Mouse (Mus musculus) gastrocnemius, adult 18-20 months (tissue): ENCODE measurements at regions not wholly inside any gene's neighbourhood (a gene's known extent, or its start where the extent isn't known, plus 50 kb on each side); places are given as distances from the start of the nearest gene placed in this dataset. TPM values are rescaled to one million over a fixed set of nuclear protein-coding genes. Genes with fewer than 3 reads are reported as not detected.

Experiments
- DNase-seq: peaks from one replicate; pipeline ENCODE4 v3.0.0; 2021; ENCODE audit warnings: low spot score
- microRNA-seq: library from miRNA; unstranded; fragments of <30 nt; microRNA quantifications from one replicate; pipeline ENCODE4 v1.2.0, GENCODE M21; 2021

DNA sequence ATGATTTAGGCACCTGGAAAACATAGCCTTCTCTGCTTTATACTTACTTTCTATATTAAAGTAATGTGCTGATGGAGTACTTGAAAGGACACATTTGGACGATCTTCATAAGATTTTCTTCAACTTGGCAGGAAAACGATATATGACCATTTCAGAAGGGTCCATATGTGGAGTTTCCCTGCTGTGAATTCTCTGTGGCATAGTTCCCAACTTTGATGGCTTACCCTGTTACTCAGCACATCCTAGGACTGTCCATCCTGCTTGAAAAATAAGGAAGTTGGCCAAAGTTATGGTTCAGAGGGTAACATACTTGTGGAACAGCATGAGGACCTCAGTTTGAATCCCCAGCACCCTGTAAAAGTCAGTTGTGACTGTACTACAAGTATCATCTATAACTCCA is 109.2 kb upstream of the Pbx1 start:
- DNase-seq = no peak

DNA sequence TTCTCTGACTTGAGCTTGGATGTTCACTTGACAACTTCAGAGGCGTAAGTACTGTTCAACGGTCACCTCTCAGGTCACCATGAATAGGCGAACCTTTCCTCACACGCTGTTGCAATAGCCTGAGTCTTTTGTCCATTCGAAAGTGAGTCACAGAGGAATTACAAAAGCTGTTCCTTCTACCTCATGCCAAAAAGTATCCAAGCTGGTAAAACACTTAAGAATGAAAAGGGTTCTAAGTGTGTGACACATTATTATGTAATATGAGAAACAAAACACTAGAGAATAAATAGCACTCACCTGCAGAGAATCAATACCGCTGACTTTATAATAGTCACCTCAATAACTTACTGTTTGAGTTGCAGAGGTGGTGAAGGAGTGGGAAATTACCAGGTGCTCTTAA is 86.0 kb upstream of the Pbx1 start:
- DNase-seq = no peak

DNA sequence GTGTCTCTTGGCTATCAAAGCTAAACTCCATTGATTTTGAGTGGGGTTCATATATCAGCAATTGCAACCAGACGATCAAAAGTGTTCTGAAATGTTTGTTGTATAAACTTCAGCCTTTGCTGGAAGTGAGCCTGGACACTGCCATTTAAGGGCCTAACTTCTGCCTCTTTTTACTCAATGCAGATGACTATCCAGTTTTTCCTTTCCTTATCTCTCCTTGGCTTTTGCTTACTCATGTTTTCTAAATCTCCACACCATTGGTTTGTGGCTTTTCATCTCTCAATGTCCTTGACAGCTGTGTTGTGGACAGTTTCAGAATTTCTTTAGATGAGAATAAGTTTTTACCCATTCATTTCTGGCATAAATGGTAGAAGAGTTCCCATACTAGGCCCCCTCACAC is 74.3 kb upstream of the Pbx1 start:
- DNase-seq = no peak

DNA sequence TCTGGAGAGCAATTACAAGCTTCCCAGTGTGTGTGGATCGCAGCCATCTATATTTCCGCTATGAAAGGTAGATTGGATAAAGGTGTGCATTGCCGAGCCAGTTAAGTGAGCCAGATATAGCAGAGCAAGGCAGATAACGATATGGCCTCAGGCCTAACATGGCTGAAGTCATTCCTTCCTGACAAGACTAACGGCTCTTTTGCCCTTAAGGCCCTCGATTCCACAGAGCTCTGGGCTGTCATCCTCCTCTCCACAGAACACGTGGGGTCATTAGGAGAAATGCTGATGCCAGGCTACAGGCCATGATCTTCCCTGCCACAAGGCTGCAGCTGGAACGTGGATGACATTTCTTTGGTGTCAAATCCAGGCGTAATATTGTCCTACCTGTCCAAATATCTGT is 72.7 kb upstream of the Pbx1 start:
- DNase-seq = no peak

DNA sequence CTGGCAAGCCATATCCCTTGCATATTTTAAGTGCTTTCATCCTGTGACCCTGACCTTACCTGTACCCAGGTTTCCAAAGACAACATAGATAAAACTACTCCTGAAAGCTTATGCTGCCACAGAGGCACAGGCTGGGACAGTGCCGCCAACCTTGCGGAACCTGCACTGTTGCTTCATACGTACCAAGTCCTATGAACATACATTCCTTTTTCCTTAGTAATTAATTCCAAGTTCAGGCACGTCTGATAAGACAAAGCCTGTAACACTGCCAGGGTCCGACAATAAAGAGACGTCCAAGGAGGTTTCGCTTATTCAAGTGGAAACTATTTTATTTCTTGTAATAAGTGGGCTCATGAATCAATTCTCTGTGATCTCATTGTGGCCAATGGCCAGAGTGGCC is 70.2 kb upstream of the Pbx1 start:
- DNase-seq = peak; percentile 28

GRCm38 (mm10) chr1:168501375-168502169 is 69.5 kb upstream of the Pbx1 start:
- DNase-seq = no peak

- no peak for DNase-seq
Measured at GRCm38 (mm10) chr1:168497801-168498200, 65.7 kb upstream of the Pbx1 start.

DNA sequence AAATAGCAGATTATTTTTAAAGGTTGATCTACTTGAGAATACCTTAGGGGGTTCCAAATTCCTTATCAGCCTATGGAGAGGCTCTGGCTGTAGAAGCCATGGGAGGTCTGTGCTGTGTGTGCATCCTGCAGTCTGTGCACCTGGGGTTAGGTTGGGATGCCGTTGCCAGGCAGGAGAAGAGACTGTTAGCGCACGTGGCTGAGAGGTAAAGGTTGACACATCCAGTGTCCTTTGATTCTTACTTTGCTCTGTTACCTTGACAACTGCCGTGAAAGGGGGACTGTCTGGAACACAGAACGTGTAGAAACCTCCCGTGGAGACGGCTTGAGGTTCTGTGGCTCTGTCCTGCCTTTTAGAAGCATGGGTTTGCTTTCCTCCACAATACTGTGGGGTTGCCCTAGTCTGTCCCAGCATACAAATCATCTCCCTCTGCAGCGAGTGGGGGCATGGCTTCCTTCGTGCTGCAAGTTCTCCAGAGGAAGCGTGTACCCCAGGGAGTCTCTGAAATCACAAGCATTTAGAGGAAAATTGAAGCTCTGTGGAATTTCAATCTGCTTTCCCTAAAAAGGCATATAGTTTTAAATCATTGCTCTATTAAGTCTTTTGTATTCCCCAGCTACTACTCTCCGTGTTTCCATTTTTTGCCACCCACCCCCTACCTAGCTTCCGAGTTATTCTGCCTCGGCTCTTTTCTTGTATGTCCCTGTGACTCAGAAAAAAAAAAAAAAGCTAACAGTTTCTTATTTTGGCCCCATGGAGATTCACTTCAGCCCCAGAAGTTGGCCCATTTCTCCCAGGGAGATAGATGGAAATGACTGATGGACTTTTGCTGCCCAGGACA is 63.8 kb upstream of the Pbx1 start:
- no peak for DNase-seq

DNA sequence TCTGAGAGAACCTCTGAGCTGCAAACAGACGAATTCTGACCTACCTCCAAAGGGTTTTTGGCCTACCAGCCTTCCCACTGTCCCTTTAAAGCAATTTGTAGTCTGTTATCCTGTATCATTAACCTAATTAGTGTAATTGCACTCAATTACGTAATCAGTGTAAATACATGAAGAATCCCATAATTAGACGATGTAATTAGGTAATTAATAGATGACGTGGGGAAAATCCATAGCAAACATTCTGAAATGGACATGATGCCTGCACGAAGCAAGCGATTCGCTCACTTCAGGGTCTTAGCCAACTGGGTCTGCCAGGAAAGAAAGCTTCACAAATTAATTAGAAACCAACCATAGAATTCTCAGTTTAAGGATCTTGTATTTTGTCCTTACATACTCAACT is 55.4 kb upstream of the Pbx1 start:
- DNase-seq = no peak

DNA sequence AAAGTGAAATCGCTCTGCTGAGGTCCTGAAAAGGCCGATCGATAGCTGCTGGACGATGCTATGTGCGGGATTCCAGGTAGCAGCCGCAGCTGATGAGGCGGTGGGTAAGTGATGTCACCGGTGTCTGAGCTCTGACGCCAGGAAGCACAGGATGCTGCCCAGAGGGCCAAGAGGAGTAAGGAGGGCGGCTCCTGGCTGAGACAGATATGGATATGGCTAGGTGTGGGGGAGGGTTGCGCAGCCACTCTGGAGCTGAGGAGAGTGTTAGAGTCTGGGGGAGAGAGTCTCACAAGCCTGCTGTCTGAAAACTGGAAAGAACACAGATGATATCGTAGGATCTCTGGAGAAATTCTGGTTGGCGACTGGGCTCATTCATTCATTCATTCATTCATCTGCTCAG is 51.6 kb upstream of the Pbx1 start:
- DNase-seq = no peak

Small RNAs in the stretch of these regions (microRNA-seq; reads per million reads assigned to microRNA genes)
- gene Mir6348 (not detected), gene Mir6354 (not detected)
